Mouse (Mus musculus): ENCODE data around the gene Hoxc4. TPM values are rescaled to one million over a fixed set of nuclear protein-coding genes. Genes with fewer than 3 reads are reported as not detected.
A peak's percentile ranks its signal among the peaks of the same experiment; 100 is the strongest.

The Hoxc4 gene
- 1.5 and 29.6 TPM in 2 replicates for polyA plus RNA-seq (2016; fragmentation: Nextera tagmentation; extraction: Ambion mirVana)

- Histone ChIP-seq H3K9me3 (no peaks in the 10 kb centered on the region), H3K36me3 (no peaks in the 10 kb centered on the region), H3K4me1 (replicated peaks) (peaks cover 5% of the 10 kb centered on the region; the same call in 1 of the 2 replicates), H3K4me3 (no peak within 1 kb of the TSS), H3K27me3 (ENCODE audit: insufficient read depth, poor library complexity, severe bottlenecking) (peaks cover 100% of the 10 kb centered on the region), H3K27ac (no peak within 1 kb of the TSS)
- WGBS, result 4% methylated on average over 9 of the region's 9 CpGs
- no peak for DNase-seq (ENCODE audit: low spot score)
Observed at GRCm38 (mm10) chr15:103018636-103019035, at the start of gene Hoxc4. Gene Hoxc4 (plus strand): TSS chr15:103018934.

- Histone ChIP-seq H3K4me1 (replicated peaks) (no peaks in the 10 kb centered on the region; the same call in 1 of the 2 replicates), H3K4me3 (no peak overlapping the region), H3K27me3 (ENCODE audit: insufficient read depth, poor library complexity, severe bottlenecking) (peaks cover 100% of the 10 kb centered on the region), H3K36me3 (no peaks in the 10 kb centered on the region), H3K27ac (no peak overlapping the region), H3K9me3 (no peaks in the 10 kb centered on the region)
- WGBS, result 44% methylated on average over 1 of the region's 1 CpGs
- DNase-seq (ENCODE audit: low spot score), result no peak
Observed at GRCm38 (mm10) chr15:102969296-102969695, 49.4 kb upstream of the Hoxc4 start.

- Histone ChIP-seq H3K36me3 (no peaks in the 10 kb centered on the region), H3K4me1 (replicated peaks) (no peaks in the 10 kb centered on the region; the same call in 1 of the 2 replicates), H3K4me3 (no peak overlapping the region), H3K27me3 (ENCODE audit: insufficient read depth, poor library complexity, severe bottlenecking) (peaks cover 100% of the 10 kb centered on the region), H3K9me3 (no peaks in the 10 kb centered on the region), H3K27ac (no peak overlapping the region)
- under 1% methylated on average over 12 of the region's 12 CpGs for WGBS
- DNase-seq (ENCODE audit: low spot score), result no peak
Observed at GRCm38 (mm10) chr15:102970740-102971139, 48.0 kb upstream of the Hoxc4 start.

- WGBS, result 1% methylated on average over 21 of the region's 21 CpGs
- H3K9me3 ChIP-seq, result no peaks in the 10 kb centered on the region
- no peak overlapping the region for H3K4me3 ChIP-seq
- DNase-seq (ENCODE audit: low spot score), result no peak
- no peaks in the 10 kb centered on the region for H3K36me3 ChIP-seq
- H3K27me3 ChIP-seq (ENCODE audit: insufficient read depth, poor library complexity, severe bottlenecking), result peaks cover 100% of the 10 kb centered on the region
- no peak overlapping the region for H3K27ac ChIP-seq
- no peaks in the 10 kb centered on the region for H3K4me1 ChIP-seq (replicated peaks)
Observed at GRCm38 (mm10) chr15:102972254-102972653, 46.5 kb upstream of the Hoxc4 start.

DNA sequence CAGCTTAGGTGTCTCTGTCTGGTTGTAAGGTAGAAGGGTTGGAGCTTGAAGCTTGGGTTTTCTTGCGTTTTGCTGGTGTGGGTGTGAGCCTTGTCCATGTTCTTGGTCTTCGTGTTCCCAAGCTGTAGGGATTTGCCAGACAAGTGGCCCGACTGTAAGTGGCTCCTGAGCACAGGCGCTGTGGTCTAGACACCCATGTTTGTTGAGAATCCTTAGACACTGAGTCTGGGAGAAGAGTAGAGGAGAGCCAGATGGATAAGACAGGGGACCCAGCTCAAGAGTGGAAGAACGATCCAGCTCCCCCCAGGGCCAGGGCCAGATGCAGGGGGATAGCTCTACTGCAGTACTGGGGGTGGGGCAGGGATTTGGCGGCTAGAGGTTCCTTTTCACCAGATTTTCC is 46.0 kb upstream of the Hoxc4 start:
- peaks cover 100% of the 10 kb centered on the region for H3K27me3 ChIP-seq (ENCODE audit: insufficient read depth, poor library complexity, severe bottlenecking)
- no peak for DNase-seq (ENCODE audit: low spot score)
- no peaks in the 10 kb centered on the region for H3K4me1 ChIP-seq (replicated peaks)
- no peak overlapping the region for H3K27ac ChIP-seq
- 4% methylated on average over 6 of the region's 6 CpGs for WGBS
- H3K9me3 ChIP-seq, result no peaks in the 10 kb centered on the region
- no peak overlapping the region for H3K4me3 ChIP-seq
- no peaks in the 10 kb centered on the region for H3K36me3 ChIP-seq

- Histone ChIP-seq H3K27ac (no peak overlapping the region), H3K27me3 (ENCODE audit: insufficient read depth, poor library complexity, severe bottlenecking) (peaks cover 100% of the 10 kb centered on the region), H3K9me3 (no peaks in the 10 kb centered on the region), H3K4me3 (no peak overlapping the region), H3K36me3 (no peaks in the 10 kb centered on the region), H3K4me1 (replicated peaks) (no peaks in the 10 kb centered on the region)
- 6% methylated on average over 7 of the region's 7 CpGs for WGBS
- no peak for DNase-seq (ENCODE audit: low spot score)
Observed at GRCm38 (mm10) chr15:102975034-102975433, 43.7 kb upstream of the Hoxc4 start.

- peak; percentile 62 for DNase-seq (ENCODE audit: low spot score)
Observed at GRCm38 (mm10) chr15:102975688-102976111, 43.0 kb upstream of the Hoxc4 start.

DNA sequence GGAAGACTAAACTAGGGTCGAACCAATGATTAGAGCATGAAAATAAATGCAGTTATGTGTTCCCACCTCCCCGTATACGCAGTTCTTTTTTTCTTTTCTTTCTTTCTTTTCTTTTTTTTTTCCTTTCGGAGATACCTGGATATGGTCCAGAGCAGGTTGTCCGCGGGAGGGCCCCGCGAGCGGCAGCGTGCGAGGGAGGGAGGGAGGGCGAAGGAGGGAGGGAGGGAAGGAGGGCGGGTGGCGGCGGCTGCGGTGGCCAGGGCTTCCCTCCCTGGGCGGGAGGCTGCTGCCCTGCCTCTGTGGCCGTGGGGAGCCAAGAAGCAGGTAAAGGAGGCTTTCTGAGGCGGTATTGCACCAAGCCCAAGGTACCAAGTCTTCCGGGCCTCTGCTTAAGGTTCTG is 42.6 kb upstream of the Hoxc4 start, which contains the start of gene Hoxc9:
Gene Hoxc9 (plus strand): TSS at position 269 of the 400 bp plus-strand sequence.
- DNase-seq (ENCODE audit: low spot score), result no peak

More at GRCm38 (mm10) chr15:102975688-102976111, 43.0 kb upstream of the Hoxc4 start:
- Histone ChIP-seq H3K4me1 (replicated peaks) (no peaks in the 10 kb centered on the region), H3K27me3 (ENCODE audit: insufficient read depth, poor library complexity, severe bottlenecking) (peaks cover 100% of the 10 kb centered on the region), H3K4me3 (no peak overlapping the region), H3K36me3 (no peaks in the 10 kb centered on the region), H3K9me3 (no peaks in the 10 kb centered on the region), H3K27ac (no peak overlapping the region)
- 1% methylated on average over 21 of the region's 21 CpGs for WGBS

DNA sequence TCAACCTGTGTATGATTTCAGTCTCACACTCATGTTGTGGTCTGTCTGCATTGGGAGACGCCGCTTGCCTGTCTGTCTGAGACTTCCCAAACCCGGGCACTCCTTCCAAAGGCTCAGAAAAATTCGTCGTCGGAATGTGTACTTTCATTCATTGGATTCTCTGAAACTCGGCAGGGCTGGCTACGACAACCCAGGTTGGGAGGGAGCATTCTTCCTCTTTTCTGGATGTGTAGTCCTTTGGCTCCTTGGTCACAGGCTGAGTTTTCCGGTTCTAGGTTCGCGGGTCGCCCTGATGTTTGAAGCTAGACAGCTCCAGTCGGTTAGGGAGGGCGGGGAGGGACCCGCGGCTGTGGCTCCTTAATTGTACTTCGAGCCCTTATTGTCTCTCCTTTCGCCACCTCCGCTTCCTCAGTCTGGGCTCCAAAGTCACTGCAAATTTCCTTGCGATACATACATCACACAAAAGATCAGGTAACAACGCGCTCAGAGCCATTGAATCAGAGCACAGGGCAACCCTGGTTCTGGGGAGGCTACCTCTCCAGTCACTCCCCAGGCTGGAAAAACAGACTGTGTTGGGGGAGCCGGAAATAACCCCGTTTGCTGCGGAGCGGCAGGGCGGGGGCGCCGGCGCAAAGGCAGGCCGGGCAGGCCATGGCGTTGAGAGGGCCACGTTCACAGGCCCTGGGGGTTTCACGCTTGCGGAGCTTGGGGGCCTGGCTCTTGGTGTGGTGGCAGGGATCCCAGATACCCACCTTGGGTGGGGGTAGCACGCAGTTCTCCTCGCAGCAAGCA is 41.9 kb upstream of the Hoxc4 start:
- no peak overlapping the region for H3K27ac ChIP-seq
- no peak for DNase-seq (ENCODE audit: low spot score)
- under 1% methylated on average over 37 of the region's 37 CpGs for WGBS

More for the DNA sequence above, 42.6 kb upstream of the Hoxc4 start, which contains the start of gene Hoxc9:
- Histone ChIP-seq H3K4me3 (no peak within 1 kb of the TSS), H3K9me3 (no peaks in the 10 kb centered on the region), H3K27me3 (ENCODE audit: insufficient read depth, poor library complexity, severe bottlenecking) (peaks cover 100% of the 10 kb centered on the region), H3K4me1 (replicated peaks) (no peaks in the 10 kb centered on the region; the same call in 1 of the 2 replicates), H3K27ac (no peak within 1 kb of the TSS), H3K36me3 (no peaks in the 10 kb centered on the region)
- 2% methylated on average over 20 of the region's 20 CpGs for WGBS

DNA sequence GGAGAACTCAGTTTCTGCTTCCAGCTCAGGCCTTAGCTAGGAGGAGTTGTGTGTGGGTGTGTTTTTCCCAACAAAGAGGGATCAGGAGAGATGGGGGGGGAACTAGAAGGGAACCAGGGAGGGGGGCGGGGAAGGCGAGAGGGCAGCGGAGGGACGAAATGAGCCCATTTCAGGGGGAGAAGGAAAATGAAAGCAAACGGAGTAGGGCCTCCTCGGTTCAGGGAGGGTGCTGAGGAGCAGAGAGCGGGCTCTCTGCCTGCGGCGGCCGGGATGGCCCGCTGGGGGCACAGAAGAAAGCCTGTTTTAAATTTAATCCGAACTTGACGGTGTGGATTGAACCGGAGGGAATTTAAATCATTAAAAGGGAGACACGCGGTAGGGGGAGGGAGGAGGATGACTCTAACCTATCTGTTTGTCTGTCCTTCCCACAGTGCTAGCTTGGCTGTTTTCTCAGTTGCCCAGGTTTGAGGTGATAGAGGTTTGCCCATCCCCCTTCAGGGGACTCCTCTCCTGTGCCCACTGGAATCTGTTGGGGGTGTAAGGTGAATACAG is 41.2 kb upstream of the Hoxc4 start:
- Histone ChIP-seq H3K36me3 (no peaks in the 10 kb centered on the region), H3K27ac (no peak overlapping the region), H3K27me3 (ENCODE audit: insufficient read depth, poor library complexity, severe bottlenecking) (peaks cover 100% of the 10 kb centered on the region), H3K4me1 (replicated peaks) (peaks cover 10% of the 10 kb centered on the region), H3K4me3 (no peak overlapping the region), H3K9me3 (no peaks in the 10 kb centered on the region)
- DNase-seq (ENCODE audit: low spot score), result no peak
- WGBS, result under 1% methylated on average over 16 of the region's 16 CpGs

More for the DNA sequence above, 41.9 kb upstream of the Hoxc4 start:
- Histone ChIP-seq H3K4me1 (replicated peaks) (peaks cover 7% of the 10 kb centered on the region), H3K27me3 (ENCODE audit: insufficient read depth, poor library complexity, severe bottlenecking) (peaks cover 100% of the 10 kb centered on the region), H3K4me3 (no peak overlapping the region), H3K36me3 (no peaks in the 10 kb centered on the region), H3K9me3 (no peaks in the 10 kb centered on the region)

DNA sequence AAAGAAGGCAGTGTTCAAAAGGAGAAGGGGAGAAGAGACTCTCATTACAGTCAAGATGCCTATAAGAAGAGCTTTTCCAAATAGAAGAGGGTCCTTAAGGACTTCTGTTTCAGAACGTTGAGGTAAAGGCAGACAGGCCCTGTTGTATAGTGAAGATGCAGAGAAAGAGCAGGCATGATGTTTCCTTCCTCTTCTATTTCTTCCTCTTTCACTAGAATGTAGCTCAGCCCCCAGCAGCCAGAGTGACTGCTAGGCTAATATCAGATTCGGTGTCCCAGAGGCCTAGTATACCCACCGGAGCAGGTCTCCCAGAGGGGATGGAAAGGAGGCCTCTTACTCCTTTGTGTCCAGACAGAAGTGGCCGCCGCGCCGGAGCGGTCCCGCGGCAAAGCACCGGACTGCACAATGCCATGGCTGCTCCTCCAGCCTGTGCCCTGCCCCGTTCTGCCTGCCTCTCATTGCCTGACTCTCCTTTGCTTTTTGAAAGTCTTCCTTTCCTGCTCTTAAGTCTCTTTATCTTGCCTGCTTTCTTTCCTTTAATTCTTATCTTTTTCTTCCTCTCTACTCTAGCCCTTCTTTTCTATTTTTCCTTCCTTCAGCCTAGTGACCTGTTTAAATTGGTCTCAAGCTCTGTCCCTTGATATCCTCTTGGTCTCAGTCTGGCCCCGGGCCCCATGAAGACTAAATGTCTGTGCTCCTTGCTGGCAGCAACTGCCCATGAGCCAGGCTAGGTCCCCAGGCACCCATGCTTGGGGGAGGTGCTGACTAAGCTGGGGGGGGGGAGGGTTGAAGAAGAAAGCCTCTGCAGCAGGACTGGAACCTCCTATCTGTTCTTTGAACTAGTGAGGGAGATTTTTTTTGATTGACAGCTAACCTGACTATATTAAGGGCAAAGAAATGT is 39.9 kb upstream of the Hoxc4 start:
- Histone ChIP-seq H3K4me1 (replicated peaks) (peaks cover 10% of the 10 kb centered on the region), H3K4me3 (no peak overlapping the region), H3K36me3 (no peaks in the 10 kb centered on the region), H3K9me3 (no peaks in the 10 kb centered on the region), H3K27ac (no peak overlapping the region), H3K27me3 (ENCODE audit: insufficient read depth, poor library complexity, severe bottlenecking) (peaks cover 100% of the 10 kb centered on the region)
- WGBS, result 1% methylated on average over 13 of the region's 13 CpGs
- DNase-seq (ENCODE audit: low spot score), result no peak

- DNase-seq (ENCODE audit: low spot score), result no peak
- no peak overlapping the region for H3K4me3 ChIP-seq
- WGBS, result 5% methylated on average over 1 of the region's 1 CpGs
- H3K4me1 ChIP-seq (replicated peaks), result peaks cover 10% of the 10 kb centered on the region
- H3K36me3 ChIP-seq, result no peaks in the 10 kb centered on the region
- H3K9me3 ChIP-seq, result no peaks in the 10 kb centered on the region
- H3K27ac ChIP-seq, result no peak overlapping the region
- peaks cover 100% of the 10 kb centered on the region for H3K27me3 ChIP-seq (ENCODE audit: insufficient read depth, poor library complexity, severe bottlenecking)
Observed at GRCm38 (mm10) chr15:102979936-102980335, 38.8 kb upstream of the Hoxc4 start.
